Mouse (Mus musculus) heart, adult 11 months (tissue): ENCODE data around the gene Thbd.

Source experiments
- DNase-seq: peaks from one replicate; pipeline ENCODE4 v3.0.0; 2022

Thbd gene

DNA sequence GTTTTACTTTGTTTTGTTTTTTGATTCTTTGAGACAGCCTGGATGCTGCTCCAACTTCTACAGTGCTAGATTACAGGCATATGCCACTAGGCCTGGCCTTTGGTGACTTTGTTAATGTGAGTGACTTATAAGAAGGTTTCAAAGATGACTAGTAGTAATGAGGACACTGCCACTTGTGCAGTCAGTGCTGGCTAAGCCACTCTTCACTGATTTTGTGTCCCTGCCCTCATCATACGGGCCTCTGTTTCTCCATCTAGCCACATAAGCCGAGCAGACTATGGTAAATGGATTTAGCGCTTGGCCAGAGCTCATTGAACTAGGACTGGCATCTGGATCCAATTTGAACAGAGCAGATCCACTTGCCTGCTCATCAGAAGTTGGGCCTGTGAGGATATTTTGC, 21.5 kb downstream of the Thbd start:
- peak; percentile 60 for DNase-seq

DNA sequence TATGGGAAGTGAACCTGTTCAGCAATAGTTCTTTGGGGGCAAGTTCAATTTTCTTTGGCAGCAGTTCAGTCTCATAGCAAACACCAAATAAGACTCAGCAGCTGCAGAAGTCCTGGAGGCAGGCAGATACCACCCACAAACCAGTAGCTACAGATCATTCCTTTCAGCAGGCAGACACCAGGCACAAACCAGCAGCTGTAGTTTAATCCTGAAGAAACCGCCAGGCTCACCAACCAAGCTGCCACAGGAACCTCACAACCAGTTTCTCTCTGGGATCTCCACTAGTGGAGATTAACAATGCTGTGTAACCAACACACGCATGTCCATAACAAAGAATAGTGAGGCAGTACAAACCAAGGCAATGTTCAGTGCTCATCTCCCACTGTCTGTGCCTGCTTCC, 26.9 kb downstream of the Thbd start:
- DNase-seq: peak; percentile 78

DNA sequence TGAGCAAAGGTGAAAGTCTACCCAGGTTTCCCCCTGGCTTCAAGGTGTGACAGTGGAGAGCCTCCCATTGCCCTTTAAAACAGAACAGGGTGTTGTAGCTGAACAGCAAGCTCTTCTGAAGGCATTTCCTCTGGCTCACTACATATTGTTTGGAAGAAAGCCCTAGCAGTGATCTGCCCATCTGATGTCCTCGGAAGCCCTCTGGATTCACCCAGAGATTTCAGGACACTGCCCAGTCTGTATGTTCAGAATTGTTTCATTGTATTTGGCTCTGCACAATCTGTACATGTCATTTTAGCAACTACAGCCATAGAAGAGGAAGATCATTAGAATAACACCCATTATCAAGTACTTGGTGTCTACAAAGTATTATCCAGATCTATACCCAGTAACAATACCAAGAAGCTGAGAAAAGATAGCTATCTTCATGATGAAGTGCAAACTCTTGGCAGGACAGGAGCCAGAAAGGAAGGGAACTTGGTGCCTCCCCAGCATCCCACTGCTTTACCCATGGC, 28.0 kb downstream of the Thbd start:
- DNase-seq: peak; percentile 90

DNA sequence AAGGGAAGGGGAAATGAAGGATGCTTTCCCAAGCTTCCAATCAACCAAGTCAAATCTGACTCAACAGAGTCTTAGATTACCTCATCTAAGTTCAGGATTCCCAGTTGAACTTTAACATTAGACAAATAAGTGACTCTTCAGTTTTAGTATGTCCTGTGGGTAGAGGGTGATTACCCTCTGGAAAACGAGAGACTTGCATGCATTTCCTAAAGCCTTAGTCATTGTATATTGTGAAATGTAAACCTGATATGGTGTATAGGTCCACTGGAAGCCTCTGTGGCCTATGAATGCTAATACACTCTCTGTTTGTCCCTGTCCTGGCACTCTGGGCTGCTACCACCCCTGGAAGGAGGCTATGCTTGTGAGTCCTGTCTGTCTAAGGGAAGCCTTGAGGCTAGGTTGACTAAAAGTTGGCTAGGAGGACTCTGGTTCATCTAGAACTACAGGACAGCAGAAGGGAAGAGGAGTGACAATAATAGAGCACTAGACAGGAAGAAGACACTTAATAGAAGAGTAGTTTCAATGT, 29.1 kb downstream of the Thbd start:
- DNase-seq: peak; percentile 66

DNA sequence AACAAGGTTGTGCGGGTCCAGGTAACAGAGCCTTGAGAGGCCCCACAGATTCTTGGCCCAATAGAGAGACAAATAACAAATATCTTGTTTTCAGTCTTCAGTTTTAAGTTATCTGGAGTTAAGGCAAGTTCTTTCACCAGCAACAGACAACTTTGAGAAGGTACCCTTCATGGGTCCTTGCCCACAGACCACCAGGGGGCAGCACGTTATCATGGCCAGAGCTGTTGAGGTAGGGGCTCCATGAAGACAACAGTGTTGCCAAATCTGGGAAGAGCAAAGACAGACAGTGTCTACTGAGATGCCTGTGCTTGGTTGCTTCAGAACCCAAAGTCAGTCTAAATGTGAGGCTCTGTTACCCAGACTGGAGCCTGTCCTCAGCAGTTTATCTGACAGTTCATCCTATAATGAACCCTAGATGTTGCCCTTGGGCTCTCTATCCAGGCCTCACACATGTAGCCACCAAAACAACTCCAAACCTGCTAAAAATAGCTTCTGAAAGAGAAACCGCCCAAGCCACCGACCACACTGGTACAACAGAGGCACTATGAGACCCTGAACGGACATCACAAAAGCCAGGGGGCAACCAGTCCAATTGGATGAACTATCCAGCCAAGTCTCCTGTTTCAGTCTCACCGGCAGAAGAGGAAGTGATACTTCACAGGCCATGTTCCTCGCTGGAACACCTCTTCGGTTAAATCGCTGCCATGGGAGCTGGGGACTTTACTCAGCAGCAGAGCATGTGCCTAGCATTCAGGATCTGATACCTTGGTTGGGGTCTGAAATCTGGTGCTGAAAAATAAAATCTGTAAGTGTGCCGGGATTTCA, 32.5 kb downstream of the Thbd start:
- DNase-seq: peak; percentile 87

DNA sequence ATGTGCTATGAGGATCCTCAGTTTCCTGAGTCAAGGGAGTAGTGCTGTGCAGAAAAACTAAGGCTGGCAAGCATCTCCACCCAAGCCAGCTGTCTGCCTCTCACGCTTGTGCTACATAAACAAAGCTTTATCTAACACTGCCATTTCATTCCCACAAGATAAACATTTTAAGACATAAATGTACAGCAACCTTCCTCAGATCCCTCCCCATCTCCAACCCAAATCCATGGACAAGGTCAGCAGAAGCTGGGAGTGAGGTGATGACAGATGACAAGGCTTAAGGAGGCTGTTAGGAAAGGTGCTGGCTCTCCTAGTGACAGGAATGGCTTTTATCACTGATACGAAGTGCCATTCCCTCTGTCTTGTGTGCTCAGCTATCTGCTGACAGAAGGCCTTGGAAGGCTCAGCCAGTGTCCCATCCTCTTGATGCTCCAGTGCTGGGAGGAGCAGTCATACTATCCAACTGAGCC, 34.4 kb downstream of the Thbd start:
- peak; percentile 76 for DNase-seq

DNA sequence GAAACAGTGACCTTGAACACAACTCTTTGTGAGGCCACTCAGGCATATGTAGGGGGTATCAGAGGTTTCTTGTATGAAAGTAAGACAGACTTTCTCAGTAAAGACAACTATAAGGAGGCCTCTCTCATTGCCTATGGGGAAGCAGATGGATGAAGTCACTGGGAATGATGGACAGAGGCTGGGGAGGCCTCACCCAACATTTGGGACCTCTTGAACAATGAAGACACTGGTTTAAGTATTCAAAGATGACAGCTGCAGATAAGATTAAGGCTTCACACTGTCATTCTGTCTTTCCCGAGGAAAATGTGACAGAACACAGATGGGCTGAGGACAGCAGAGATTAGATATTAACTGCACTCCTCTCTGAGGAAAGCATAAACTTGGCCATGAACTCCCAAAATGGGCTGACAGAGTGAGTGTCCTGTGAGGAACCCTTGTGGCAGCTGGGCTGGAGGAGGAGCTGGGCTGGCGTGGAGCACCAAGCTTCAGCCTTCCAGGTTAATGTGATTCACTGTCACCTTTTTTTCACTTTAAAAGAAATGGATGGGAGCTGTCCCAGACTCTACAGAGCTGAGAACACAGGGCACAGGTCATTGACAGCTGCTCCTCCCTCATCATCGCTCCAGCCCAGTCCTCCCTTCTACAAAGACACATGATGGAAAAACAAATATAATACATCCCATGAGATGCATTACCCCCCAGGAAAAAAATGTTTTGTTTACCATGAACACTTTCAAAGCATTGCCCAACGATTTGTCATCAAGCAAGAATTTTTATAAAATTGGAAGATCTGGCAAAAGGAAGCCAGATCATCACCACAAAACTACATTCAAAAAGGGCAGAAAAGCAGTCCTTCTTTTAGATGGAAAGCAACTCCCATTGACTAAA, 36.0 kb downstream of the Thbd start:
- peak; percentile 87 for DNase-seq

DNA sequence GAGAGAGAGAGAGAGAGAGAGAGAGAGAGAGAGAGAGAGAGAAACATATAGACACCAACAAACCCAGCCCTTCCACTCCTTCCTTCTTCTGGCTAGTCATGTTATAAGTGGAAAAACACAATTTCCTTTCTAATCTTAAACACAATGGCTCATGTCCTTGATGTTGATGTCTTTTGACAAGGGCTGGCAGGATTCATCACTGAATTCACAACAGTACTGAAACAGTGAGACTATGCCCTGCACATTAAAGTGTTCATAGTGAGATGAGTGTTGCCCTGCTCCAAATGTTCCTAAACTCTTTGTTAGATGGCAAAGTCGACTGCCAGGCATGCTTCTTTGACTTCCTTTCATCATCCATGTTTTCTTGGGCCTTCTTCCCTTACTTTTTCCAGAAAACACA, 42.8 kb downstream of the Thbd start:
- peak; percentile 70 for DNase-seq

DNA sequence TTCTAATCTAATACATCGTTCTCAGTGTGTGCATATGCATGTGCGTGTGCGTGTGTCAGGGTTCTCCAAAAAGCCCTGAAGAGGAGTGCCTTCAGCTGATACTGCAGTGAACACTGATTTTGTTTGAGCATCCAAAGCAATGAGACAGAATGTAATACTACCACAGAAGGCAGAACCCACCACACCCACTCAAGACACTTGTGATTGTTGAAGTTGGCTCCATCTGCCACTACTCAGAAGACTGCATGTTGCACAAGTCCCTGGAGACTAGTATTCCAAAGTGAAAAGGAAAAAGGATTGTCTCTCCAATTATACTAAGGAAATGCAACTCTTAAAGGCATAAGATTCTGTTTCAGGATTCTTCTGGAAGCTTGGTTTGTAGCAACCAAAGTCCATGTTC, 43.5 kb downstream of the Thbd start:
- DNase-seq: peak; percentile 91

DNA sequence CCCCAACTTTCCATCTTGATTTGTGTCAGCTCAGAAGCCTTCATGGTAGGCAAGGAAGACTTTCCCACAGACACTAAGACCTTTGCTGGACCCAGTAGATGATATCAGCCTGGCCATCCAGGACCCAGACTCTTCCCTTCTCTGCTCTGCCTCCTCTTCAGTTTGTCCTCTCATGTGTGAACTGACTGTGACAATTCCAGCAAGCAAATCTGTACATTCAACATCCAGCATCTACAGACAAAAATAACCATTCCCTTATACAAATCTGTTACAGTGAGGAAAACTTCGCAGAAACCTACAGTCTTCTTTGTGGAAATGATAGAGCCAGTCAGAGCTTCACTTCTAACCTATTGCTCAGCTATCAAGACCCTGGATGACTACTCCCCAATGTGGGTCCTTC, 50.8 kb downstream of the Thbd start:
- DNase-seq: peak; percentile 41
